Mouse (Mus musculus): ENCODE results near the gene Cfap43. TPM values are rescaled to one million over a fixed set of nuclear protein-coding genes. Genes with fewer than 3 reads are reported as not detected.

Gene Cfap43
- polyA plus RNA-seq (2012; rRNA removed), result 0.12 TPM in 1 of 2 replicates, not detected in the other

GRCm38 (mm10) chr19:47919126-47919965, at the start of gene Cfap43, which contains the start of gene Itprip:
TSS of gene Cfap43 (minus strand) at chr19:47919287.
TSS of gene Itprip (minus strand) at chr19:47919299.
- no peaks in the 10 kb centered on the region for H3K36me3 ChIP-seq (ENCODE audit: control insufficient read depth, insufficient read depth, low read length)
- no peaks in the 10 kb centered on the region for H3K27me3 ChIP-seq (replicated peaks; ENCODE audit: control insufficient read depth, insufficient read depth, low read length)
- peak within 1 kb of the TSS; percentile 67 for H3K4me3 ChIP-seq (ENCODE audit: insufficient read depth, low read depth, low read length)
- 0 out of 2 replicates have a peak, but pooled peaks have one; percentile 24 for TF ChIP-seq CTCF (conservative IDR thresholded peaks at IDR 0.05; ENCODE audit: insufficient read depth, insufficient read length, low read depth, low read length)
- peak; percentile 39 for TF ChIP-seq POLR2A (IDR thresholded peaks at IDR 0.05; ENCODE audit: low read depth, low read length)
- H3K27ac ChIP-seq (ENCODE audit: insufficient read depth, low read depth, low read length), result peak within 1 kb of the TSS; percentile 79
- DNase-seq, result peak; percentile 90
- H3K4me1 ChIP-seq (ENCODE audit: control insufficient read depth, insufficient read depth, low read length), result no peaks in the 10 kb centered on the region
- under 1% methylated on average over 48 of the region's 48 CpGs for WGBS

- no peaks in the 10 kb centered on the region for H3K4me1 ChIP-seq (ENCODE audit: control insufficient read depth, insufficient read depth, low read length)
- no peaks in the 10 kb centered on the region for H3K27me3 ChIP-seq (replicated peaks; ENCODE audit: control insufficient read depth, insufficient read depth, low read length)
- no peak for DNase-seq
- no peaks in the 10 kb centered on the region for H3K36me3 ChIP-seq (ENCODE audit: control insufficient read depth, insufficient read depth, low read length)
- WGBS, result 78% methylated on average over 13 of the region's 13 CpGs
- TF ChIP-seq POLR2A (IDR thresholded peaks at IDR 0.05; ENCODE audit: low read depth, low read length) (no peak), CTCF (conservative IDR thresholded peaks at IDR 0.05; ENCODE audit: insufficient read depth, insufficient read length, low read depth, low read length) (no peak)
- H3K4me3 ChIP-seq (ENCODE audit: insufficient read depth, low read depth, low read length), result no peak overlapping the region
- no peak overlapping the region for H3K27ac ChIP-seq (ENCODE audit: insufficient read depth, low read depth, low read length)
Measured at GRCm38 (mm10) chr19:47958181-47958580, 39.1 kb upstream of the Cfap43 start.

- TF ChIP-seq POLR2A (IDR thresholded peaks at IDR 0.05; ENCODE audit: low read depth, low read length), result no peak
- TF ChIP-seq CTCF (conservative IDR thresholded peaks at IDR 0.05; ENCODE audit: insufficient read depth, insufficient read length, low read depth, low read length), result no peak
- 90% methylated on average over 9 of the region's 9 CpGs for WGBS
- no peaks in the 10 kb centered on the region for H3K4me1 ChIP-seq (ENCODE audit: control insufficient read depth, insufficient read depth, low read length)
Measured at GRCm38 (mm10) chr19:47953169-47953568, 34.1 kb upstream of the Cfap43 start.

GRCm38 (mm10) chr19:47950946-47951345, 31.9 kb upstream of the Cfap43 start:
- no peak overlapping the region for H3K4me3 ChIP-seq (ENCODE audit: insufficient read depth, low read depth, low read length)
- no peaks in the 10 kb centered on the region for H3K4me1 ChIP-seq (ENCODE audit: control insufficient read depth, insufficient read depth, low read length)
- 85% methylated on average over 7 of the region's 7 CpGs for WGBS
- DNase-seq, result no peak
- H3K36me3 ChIP-seq (ENCODE audit: control insufficient read depth, insufficient read depth, low read length), result no peaks in the 10 kb centered on the region
- no peaks in the 10 kb centered on the region for H3K27me3 ChIP-seq (replicated peaks; ENCODE audit: control insufficient read depth, insufficient read depth, low read length)
- TF ChIP-seq CTCF (conservative IDR thresholded peaks at IDR 0.05; ENCODE audit: insufficient read depth, insufficient read length, low read depth, low read length), result no peak
- TF ChIP-seq POLR2A (IDR thresholded peaks at IDR 0.05; ENCODE audit: low read depth, low read length), result no peak
- no peak overlapping the region for H3K27ac ChIP-seq (ENCODE audit: insufficient read depth, low read depth, low read length)

More at GRCm38 (mm10) chr19:47953169-47953568, 34.1 kb upstream of the Cfap43 start:
- Histone ChIP-seq H3K36me3 (ENCODE audit: control insufficient read depth, insufficient read depth, low read length) (no peaks in the 10 kb centered on the region), H3K27ac (ENCODE audit: insufficient read depth, low read depth, low read length) (no peak overlapping the region), H3K4me3 (ENCODE audit: insufficient read depth, low read depth, low read length) (no peak overlapping the region), H3K27me3 (replicated peaks; ENCODE audit: control insufficient read depth, insufficient read depth, low read length) (no peaks in the 10 kb centered on the region)
- DNase-seq, result no peak

- Histone ChIP-seq H3K27ac (ENCODE audit: insufficient read depth, low read depth, low read length) (no peak overlapping the region), H3K36me3 (ENCODE audit: control insufficient read depth, insufficient read depth, low read length) (no peaks in the 10 kb centered on the region), H3K27me3 (replicated peaks; ENCODE audit: control insufficient read depth, insufficient read depth, low read length) (no peaks in the 10 kb centered on the region), H3K4me1 (ENCODE audit: control insufficient read depth, insufficient read depth, low read length) (no peaks in the 10 kb centered on the region), H3K4me3 (ENCODE audit: insufficient read depth, low read depth, low read length) (no peak overlapping the region)
- no peak for TF ChIP-seq POLR2A (IDR thresholded peaks at IDR 0.05; ENCODE audit: low read depth, low read length)
- TF ChIP-seq CTCF (conservative IDR thresholded peaks at IDR 0.05; ENCODE audit: insufficient read depth, insufficient read length, low read depth, low read length), result no peak
- DNase-seq, result no peak
- 35% methylated on average over 23 of the region's 23 CpGs for WGBS
Measured at GRCm38 (mm10) chr19:47946821-47947465, 27.9 kb upstream of the Cfap43 start.

- DNase-seq, result no peak
- 85% methylated on average over 6 of the region's 6 CpGs for WGBS
- Histone ChIP-seq H3K36me3 (ENCODE audit: control insufficient read depth, insufficient read depth, low read length) (no peaks in the 10 kb centered on the region), H3K27me3 (replicated peaks; ENCODE audit: control insufficient read depth, insufficient read depth, low read length) (no peaks in the 10 kb centered on the region), H3K27ac (ENCODE audit: insufficient read depth, low read depth, low read length) (no peak overlapping the region), H3K4me1 (ENCODE audit: control insufficient read depth, insufficient read depth, low read length) (no peaks in the 10 kb centered on the region), H3K4me3 (ENCODE audit: insufficient read depth, low read depth, low read length) (no peak overlapping the region)
- TF ChIP-seq CTCF (conservative IDR thresholded peaks at IDR 0.05; ENCODE audit: insufficient read depth, insufficient read length, low read depth, low read length), result no peak
- no peak for TF ChIP-seq POLR2A (IDR thresholded peaks at IDR 0.05; ENCODE audit: low read depth, low read length)
Measured at GRCm38 (mm10) chr19:47939361-47939760, 20.3 kb upstream of the Cfap43 start.

Measured in kidney, adult 2 months (tissue).